Mouse (Mus musculus): ENCODE results near the gene Fhit.
"Not testable (repeated sequence)": the region's sequence is repeated elsewhere in the genome, so short reads cannot be mapped to it uniquely, and the experiment has no call there.

The Fhit gene

DNA sequence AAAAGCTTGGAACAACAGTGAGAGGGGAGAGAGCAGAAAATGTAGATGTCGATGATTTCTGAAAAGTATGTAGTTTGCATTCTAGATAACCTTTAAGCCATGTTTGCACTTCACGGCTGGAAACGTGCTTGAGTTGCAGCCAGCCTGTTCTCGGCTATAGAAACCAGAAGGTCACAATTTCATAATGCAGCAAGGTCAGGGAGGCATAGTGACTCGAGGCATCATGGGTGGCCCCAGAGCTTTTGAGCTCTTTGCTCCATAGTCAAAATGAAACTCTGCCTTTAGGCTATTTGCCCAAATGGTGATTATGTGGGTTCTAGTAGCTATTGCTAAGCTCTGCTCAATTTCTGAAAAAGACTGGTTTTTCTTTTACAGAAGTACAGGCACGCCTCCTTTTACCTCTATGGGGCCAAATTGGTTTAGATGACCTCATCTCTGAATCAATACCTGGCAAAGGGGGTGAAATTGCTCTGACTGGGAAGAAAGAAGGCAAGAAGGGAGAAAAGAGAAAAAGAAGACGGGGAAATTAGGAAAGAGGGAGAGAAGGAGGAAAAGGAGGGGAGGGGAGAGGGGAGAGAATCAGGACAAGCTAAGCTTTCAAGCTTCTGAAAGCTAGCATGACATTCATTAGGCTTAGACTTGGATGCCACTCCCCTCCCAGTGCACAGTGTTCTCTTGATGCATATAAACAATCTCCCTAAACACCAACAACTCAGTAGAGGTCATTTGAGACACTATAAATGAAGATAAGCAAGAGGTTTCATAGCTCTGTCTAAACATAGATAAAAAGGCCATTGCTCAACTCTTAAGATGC is 1148.6 kb downstream of the Fhit start:
- no peak for DNase-seq (ENCODE audit: extremely low read depth, low read depth, low spot score)

- DNase-seq (ENCODE audit: extremely low read depth, low read depth, low spot score) = no peak
Observed at GRCm38 (mm10) chr14:10006278-10006677, 1155.6 kb downstream of the Fhit start.

DNA sequence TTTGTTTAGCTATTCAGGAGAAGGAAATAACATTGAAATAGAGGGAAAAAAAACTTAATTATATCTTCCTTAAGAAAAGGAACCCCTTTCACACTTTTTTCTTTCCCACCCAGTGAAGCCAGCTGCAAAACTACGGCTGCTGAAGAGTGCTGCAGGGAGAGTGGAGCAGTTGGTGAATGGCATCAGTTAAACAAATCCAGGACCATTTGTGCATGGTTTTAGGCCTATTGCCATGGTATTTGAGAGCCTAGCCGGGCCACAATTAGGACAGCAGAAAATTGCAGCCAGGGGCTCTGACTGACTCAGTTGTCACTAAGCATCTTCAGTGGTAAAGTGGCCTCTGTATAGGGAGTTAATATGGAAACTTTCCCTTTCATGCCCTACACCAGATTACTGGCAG is 1158.0 kb downstream of the Fhit start:
- no peak for DNase-seq (ENCODE audit: extremely low read depth, low read depth, low spot score)

- DNase-seq (ENCODE audit: extremely low read depth, low read depth, low spot score) = no peak
Observed at GRCm38 (mm10) chr14:9990677-9991076, 1171.2 kb downstream of the Fhit start.

GRCm38 (mm10) chr14:9976934-9977510 is 1184.8 kb downstream of the Fhit start:
- no peak for DNase-seq (ENCODE audit: extremely low read depth, low read depth, low spot score)

DNA sequence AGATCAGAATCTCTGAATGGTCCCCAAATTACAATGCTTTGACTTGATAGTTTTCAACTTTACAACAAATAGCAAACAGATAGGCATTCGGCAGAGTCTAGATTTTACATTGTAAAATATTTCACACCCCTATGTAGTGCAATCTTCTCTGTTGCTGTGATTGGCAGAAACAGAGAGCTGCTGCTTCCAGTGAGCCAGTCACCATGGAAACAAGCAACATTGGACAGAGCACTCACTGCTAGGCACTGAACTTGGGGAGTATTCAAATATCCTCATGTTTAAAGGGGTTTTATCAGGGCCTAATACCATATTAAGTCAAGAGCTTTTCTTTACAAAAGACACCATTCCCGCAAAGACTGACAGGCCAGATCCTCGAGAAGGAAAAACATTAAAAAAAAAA is 1187.4 kb downstream of the Fhit start:
- DNase-seq (ENCODE audit: extremely low read depth, low read depth, low spot score) = no peak

GRCm38 (mm10) chr14:9963853-9964252 is 1198.0 kb downstream of the Fhit start:
- no peak for DNase-seq (ENCODE audit: extremely low read depth, low read depth, low spot score)

- no peak for DNase-seq (ENCODE audit: extremely low read depth, low read depth, low spot score)
Observed at GRCm38 (mm10) chr14:9960396-9960795, 1201.4 kb downstream of the Fhit start.

- DNase-seq (ENCODE audit: extremely low read depth, low read depth, low spot score) = no peak
Observed at GRCm38 (mm10) chr14:9899494-9899893, 1262.3 kb downstream of the Fhit start.

- no peak for DNase-seq (ENCODE audit: extremely low read depth, low read depth, low spot score)
Observed at GRCm38 (mm10) chr14:9896556-9896955, 1265.3 kb downstream of the Fhit start.

GRCm38 (mm10) chr14:9852041-9852440 is 1309.8 kb downstream of the Fhit start:
- no peak for DNase-seq (ENCODE audit: extremely low read depth, low read depth, low spot score)

DNA sequence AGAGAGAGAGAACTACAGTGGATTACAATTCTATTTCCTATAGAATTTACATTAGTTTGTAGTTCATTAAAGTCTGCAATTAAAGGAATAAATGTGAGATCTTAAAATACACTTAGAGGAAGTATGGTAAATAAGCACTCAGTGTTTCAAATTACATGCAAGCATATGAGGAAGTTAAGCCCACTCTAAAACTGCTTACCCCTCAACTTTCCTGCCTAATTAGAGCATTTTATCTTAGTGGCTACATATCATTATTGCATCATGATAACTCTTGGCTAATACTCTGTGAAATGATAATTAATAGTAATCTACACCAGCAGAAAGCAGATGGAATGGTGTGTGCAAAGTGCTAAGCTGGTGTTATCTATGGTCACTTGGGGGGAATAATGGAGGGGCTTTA is 1329.5 kb downstream of the Fhit start:
- DNase-seq (ENCODE audit: extremely low read depth, low read depth, low spot score) = no peak

- DNase-seq (ENCODE audit: extremely low read depth, low read depth, low spot score) = not testable (repeated sequence)
Observed at GRCm38 (mm10) chr14:9828699-9829240, 1333.1 kb downstream of the Fhit start.

DNA sequence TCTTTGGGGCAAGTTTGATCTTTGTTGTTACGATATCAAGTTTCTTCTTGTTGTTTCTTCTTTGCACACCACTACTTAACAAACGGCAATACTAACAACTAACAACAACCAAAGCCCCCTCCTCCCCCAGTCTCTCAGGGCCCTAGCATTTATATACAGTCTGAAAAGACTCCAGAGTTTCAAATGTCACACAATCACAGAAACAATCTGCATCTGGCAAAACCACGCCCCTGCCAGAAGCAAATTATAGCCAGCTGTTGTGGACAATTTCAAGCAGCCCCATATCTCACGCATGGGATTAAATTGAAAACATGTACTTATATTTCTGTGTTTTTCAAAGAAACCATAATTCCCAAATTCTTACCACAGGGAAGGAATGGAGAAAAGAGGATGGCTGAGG is 1345.9 kb downstream of the Fhit start:
- no peak for DNase-seq (ENCODE audit: extremely low read depth, low read depth, low spot score)

DNA sequence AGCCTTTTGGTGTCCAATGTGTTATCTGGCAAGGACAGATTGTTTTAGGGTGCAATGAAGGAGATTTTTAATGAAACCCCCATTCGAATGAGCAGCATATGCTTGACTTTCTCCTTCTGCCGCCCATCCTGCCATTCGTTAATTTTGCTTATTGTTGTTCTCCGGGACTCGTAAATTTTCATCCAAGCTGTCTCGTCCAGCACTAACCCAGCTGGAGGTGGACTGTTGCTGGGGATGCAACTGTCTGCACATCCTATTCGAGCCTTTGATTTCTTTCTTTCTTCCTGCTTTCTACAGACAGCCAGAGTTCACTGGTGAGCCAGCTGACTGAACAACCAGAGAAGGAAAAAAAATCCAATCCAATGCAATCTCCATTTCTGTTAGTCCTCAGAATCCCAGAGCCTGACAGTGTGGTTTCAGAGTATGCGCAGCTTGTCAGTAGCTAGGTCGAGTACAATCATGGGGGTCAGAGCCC is 1350.0 kb downstream of the Fhit start:
- DNase-seq (ENCODE audit: extremely low read depth, low read depth, low spot score) = no peak

DNA sequence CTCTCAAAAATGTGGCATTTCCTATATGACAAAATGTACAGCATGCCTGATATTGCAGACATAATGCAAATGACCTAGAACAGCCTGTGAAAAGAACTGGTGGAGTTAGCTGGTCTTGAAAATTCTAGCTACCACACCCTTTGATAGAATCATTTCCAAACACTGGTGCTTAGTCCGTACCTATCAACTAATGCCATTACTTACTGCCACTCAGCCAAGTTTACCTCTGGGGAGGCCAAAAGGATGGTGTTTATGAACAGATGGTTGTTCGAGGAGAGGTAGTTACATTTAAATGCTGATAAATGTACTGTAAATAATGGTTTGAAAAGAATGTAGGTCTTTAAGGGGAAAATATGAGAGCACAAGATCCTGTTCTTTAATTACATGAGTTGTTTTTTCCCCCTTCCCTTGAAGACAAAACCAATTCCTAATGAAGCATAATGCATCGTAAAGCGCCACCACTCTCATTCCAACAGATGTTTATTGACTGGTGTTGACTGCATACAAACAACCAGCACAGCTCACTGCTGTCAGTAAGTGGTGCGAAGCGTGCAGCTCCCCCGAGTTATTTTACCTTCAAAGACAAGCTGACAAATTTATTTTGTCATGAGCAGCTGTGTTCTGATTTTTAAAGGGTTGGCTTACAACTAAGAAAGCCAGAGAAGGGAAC is 1350.5 kb downstream of the Fhit start:
- DNase-seq (ENCODE audit: extremely low read depth, low read depth, low spot score) = no peak

DNA sequence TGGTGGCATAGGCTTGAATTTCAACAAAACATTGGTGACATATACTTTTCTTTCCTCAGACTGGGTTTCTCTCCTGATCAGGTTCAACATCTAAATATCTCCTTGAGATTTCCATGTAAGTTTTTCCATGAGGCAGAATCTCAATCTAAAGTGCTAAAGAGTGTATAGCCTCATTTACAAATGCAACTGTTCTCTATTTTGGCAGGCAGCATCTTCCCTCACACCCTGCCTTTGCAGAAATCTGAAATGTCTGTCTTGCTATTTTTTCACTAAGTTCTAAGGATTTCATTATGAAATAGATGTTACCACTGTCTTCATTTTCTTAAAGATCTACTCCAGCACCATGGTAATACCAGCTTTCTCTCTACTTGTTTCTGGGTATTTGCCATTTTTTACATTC is 1368.4 kb downstream of the Fhit start:
- DNase-seq (ENCODE audit: extremely low read depth, low read depth, low spot score) = no peak

DNA sequence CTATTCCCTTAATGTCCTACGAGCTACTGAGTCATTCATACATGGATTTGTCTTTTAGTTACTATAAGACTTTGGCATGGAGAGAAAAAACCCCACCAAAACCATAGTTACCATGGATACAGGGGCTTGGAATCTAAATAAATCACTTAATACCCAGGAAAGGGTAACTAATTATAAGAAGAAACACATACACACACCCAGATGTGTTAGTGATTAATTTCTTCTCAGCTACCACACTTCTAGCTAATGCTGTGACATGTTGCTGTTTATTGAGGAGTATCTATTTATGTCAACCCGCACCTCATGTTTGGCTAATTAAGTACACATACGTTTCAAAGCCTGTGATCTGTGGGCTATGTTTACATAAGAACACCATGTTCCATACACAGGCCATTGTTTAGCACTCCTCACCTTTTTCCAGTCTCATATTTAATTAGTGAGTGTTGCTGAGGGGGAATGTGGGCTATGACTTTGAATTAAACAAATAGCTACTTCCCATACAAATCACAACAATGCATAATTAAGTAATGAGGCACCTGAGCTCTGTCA is 1373.4 kb downstream of the Fhit start:
- DNase-seq (ENCODE audit: extremely low read depth, low read depth, low spot score) = no peak

- DNase-seq (ENCODE audit: extremely low read depth, low read depth, low spot score) = no peak
Observed at GRCm38 (mm10) chr14:9787389-9787788, 1374.4 kb downstream of the Fhit start.

DNA sequence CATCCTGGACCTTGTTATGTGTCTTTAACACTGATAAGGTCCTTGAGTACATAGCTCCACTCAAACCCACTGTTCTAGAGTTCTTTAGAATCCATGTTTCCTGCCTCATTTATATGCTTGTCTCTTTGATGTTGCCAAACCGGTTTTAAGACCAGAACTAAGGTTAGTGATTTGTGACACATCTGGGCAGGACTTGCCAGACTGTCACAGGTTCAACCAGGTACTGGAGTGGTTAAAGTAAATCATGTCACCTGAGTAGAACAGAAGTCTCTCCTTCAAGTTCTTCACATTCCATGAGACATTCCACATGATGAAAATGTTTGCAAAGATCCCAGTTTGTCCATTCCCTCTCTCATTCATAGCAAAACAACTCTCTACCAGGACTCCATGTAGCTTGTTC is 1376.0 kb downstream of the Fhit start:
- no peak for DNase-seq (ENCODE audit: extremely low read depth, low read depth, low spot score)

- no peak for DNase-seq (ENCODE audit: extremely low read depth, low read depth, low spot score)
Observed at GRCm38 (mm10) chr14:9751341-9751740, 1410.5 kb downstream of the Fhit start.

All from fat pad, adult 2 months (tissue).